Mouse (Mus musculus) heart, postnatal 0 days (tissue): ENCODE results near the gene Adam33.

ENCODE experiments used
- CTCF ChIP-seq: IDR thresholded peaks from 2 replicates; pipeline ENCODE4 v1.5.1; 2016; ENCODE audit warnings: antibody characterized with exemption, control low read depth, low read depth
- EP300 ChIP-seq: IDR thresholded peaks from 2 replicates; pipeline ENCODE4 v1.6.1; 2016; ENCODE audit warnings: antibody characterized with exemption, low read depth

- TF ChIP-seq CTCF: no peak
- no peak for TF ChIP-seq EP300
Observed at GRCm38 (mm10) chr2:131036757-131037156, 26.9 kb downstream of the Adam33 start.
